Mouse (Mus musculus): ENCODE data around the gene Hnrnpf.

Hnrnpf gene

GRCm38 (mm10) chr6:117920659-117921640 lies 20.8 kb downstream of the Hnrnpf start:
- no peak for DNase-seq (ENCODE audit: low spot score in 2 of 2)

GRCm38 (mm10) chr6:117922041-117922440 lies 21.9 kb downstream of the Hnrnpf start:
- no peak for DNase-seq (ENCODE audit: low spot score in 2 of 2)

GRCm38 (mm10) chr6:117926871-117927491 lies 26.9 kb downstream of the Hnrnpf start:
- DNase-seq (ENCODE audit: low spot score in 2 of 2) = no peak

GRCm38 (mm10) chr6:117927955-117928354 lies 27.8 kb downstream of the Hnrnpf start:
- no peak for DNase-seq (ENCODE audit: low spot score in 2 of 2)

- no peak for DNase-seq (ENCODE audit: low spot score in 2 of 2)
Measured at GRCm38 (mm10) chr6:117928746-117929145, 28.6 kb downstream of the Hnrnpf start.

- DNase-seq (ENCODE audit: low spot score in 2 of 2) = no peak
Measured at GRCm38 (mm10) chr6:117929945-117930655, 30.0 kb downstream of the Hnrnpf start.

GRCm38 (mm10) chr6:117932325-117933051 lies 32.4 kb downstream of the Hnrnpf start:
- no peak for DNase-seq (ENCODE audit: low spot score in 2 of 2)

- DNase-seq (ENCODE audit: low spot score in 2 of 2) = no peak
Measured at GRCm38 (mm10) chr6:117934301-117934700, 34.2 kb downstream of the Hnrnpf start.

- DNase-seq (ENCODE audit: low spot score in 2 of 2) = no peak
Measured at GRCm38 (mm10) chr6:117935681-117936612, 35.8 kb downstream of the Hnrnpf start.

GRCm38 (mm10) chr6:117937222-117937932 lies 37.3 kb downstream of the Hnrnpf start, which contains the start of gene Fxyd4:
Fxyd4 (minus strand) TSS chr6:117937692.
- no peak for DNase-seq (ENCODE audit: low spot score in 2 of 2)

- no peak for DNase-seq (ENCODE audit: low spot score in 2 of 2)
Measured at GRCm38 (mm10) chr6:117938951-117939350, 38.8 kb downstream of the Hnrnpf start.

GRCm38 (mm10) chr6:117942769-117943168 lies 42.6 kb downstream of the Hnrnpf start:
- DNase-seq (ENCODE audit: low spot score in 2 of 2) = no peak

GRCm38 (mm10) chr6:117943899-117944298 lies 43.8 kb downstream of the Hnrnpf start:
- no peak for DNase-seq (ENCODE audit: low spot score in 2 of 2)

GRCm38 (mm10) chr6:117952330-117952729 lies 52.2 kb downstream of the Hnrnpf start:
- no peak for DNase-seq (ENCODE audit: low spot score in 2 of 2)

GRCm38 (mm10) chr6:117956161-117956560 lies 56.0 kb downstream of the Hnrnpf start:
- no peak for DNase-seq (ENCODE audit: low spot score in 2 of 2)

GRCm38 (mm10) chr6:117956851-117957501 lies 56.9 kb downstream of the Hnrnpf start:
- DNase-seq (ENCODE audit: low spot score in 2 of 2) = no peak

- DNase-seq (ENCODE audit: low spot score in 2 of 2) = no peak
Measured at GRCm38 (mm10) chr6:117963201-117963600, 63.1 kb downstream of the Hnrnpf start.

- no peak for DNase-seq (ENCODE audit: low spot score in 2 of 2)
Measured at GRCm38 (mm10) chr6:117966729-117967128, 66.6 kb downstream of the Hnrnpf start.
